Mouse (Mus musculus): ENCODE data around the gene Obp1a. TPM values are rescaled to one million over a fixed set of nuclear protein-coding genes. Genes with fewer than 3 reads are reported as not detected.

Obp1a gene
- total RNA-seq (2014; rRNA removed; ENCODE audit: low replicate concordance) (not detected in 2 replicates), polyA plus RNA-seq (2015; fragmentation: Nextera tagmentation; extraction: Ambion mirVana) (not detected in 2 replicates)

GRCm38 (mm10) chrX:78091274-78091673, at the start of gene Obp1a:
Obp1a (minus strand) TSS chrX:78091374.
- no peaks in the 10 kb centered on the region for H3K4me1 ChIP-seq (ENCODE audit: control insufficient read depth, insufficient read depth)
- TF ChIP-seq EP300 (IDR thresholded peaks at IDR 0.05; ENCODE audit: low read depth) (no peak), CTCF (IDR thresholded peaks at IDR 0.05; ENCODE audit: low read depth) (no peak)
- H3K36me3 ChIP-seq (replicated peaks; ENCODE audit: control insufficient read depth, insufficient read depth, low read length): no peaks in the 10 kb centered on the region
- H3K9me3 ChIP-seq (replicated peaks; ENCODE audit: control insufficient read depth, low read length): no peaks in the 10 kb centered on the region
- H3K4me3 ChIP-seq (ENCODE audit: low read depth, low read length): no peak within 1 kb of the TSS
- no peak within 1 kb of the TSS for H3K9ac ChIP-seq (replicated peaks; ENCODE audit: low read depth, low read length)
- ATAC-seq (ENCODE audit: insufficient read depth, low read depth) (no peak), DNase-seq (ENCODE audit: low spot score) (no peak)
- no peak within 1 kb of the TSS for H3K27ac ChIP-seq (ENCODE audit: low read depth)
- H3K4me2 ChIP-seq (ENCODE audit: low read depth, low read length): no peak within 1 kb of the TSS
- no peaks in the 10 kb centered on the region for H3K27me3 ChIP-seq (ENCODE audit: control insufficient read depth, insufficient read depth, low read length)

GRCm38 (mm10) chrX:78125167-78125566, 34.0 kb upstream of the Obp1a start, which contains the start of gene Gm5938:
Gm5938 (plus strand) TSS chrX:78125467.
- H3K4me2 ChIP-seq (ENCODE audit: low read depth, low read length): no peak within 1 kb of the TSS
- DNase-seq (ENCODE audit: low spot score) (no peak), ATAC-seq (ENCODE audit: insufficient read depth, low read depth) (no peak)
- 43% methylated on average over 1 of the region's 1 CpGs for WGBS
- no peaks in the 10 kb centered on the region for H3K27me3 ChIP-seq (ENCODE audit: control insufficient read depth, insufficient read depth, low read length)
- no peaks in the 10 kb centered on the region for H3K9me3 ChIP-seq (replicated peaks; ENCODE audit: control insufficient read depth, low read length)
- no peak within 1 kb of the TSS for H3K27ac ChIP-seq (ENCODE audit: low read depth)
- H3K9ac ChIP-seq (replicated peaks; ENCODE audit: low read depth, low read length): no peak within 1 kb of the TSS
- H3K36me3 ChIP-seq (replicated peaks; ENCODE audit: control insufficient read depth, insufficient read depth, low read length): no peaks in the 10 kb centered on the region
- H3K4me1 ChIP-seq (ENCODE audit: control insufficient read depth, insufficient read depth): no peaks in the 10 kb centered on the region
- TF ChIP-seq CTCF (IDR thresholded peaks at IDR 0.05; ENCODE audit: low read depth) (no peak), EP300 (IDR thresholded peaks at IDR 0.05; ENCODE audit: low read depth) (no peak)
- no peak within 1 kb of the TSS for H3K4me3 ChIP-seq (ENCODE audit: low read depth, low read length)

Other genes with a start within 250 kb of the Obp1a start
- gene Pbsn, start 237.8 kb downstream of the Obp1a start, total RNA-seq (2014; rRNA removed; ENCODE audit: low replicate concordance): not detected in 2 replicates
- not detected in 2 replicates for gene Pbsn, start 237.8 kb downstream of the Obp1a start, polyA plus RNA-seq (2015; fragmentation: Nextera tagmentation; extraction: Ambion mirVana)
- not detected in 2 replicates for gene Gm14744, start 226.6 kb downstream of the Obp1a start, total RNA-seq (2014; rRNA removed; ENCODE audit: low replicate concordance)
- gene Gm14744, start 226.6 kb downstream of the Obp1a start, polyA plus RNA-seq (2015; fragmentation: Nextera tagmentation; extraction: Ambion mirVana): not detected in 2 replicates
- not detected in 2 replicates for gene 5430402E10Rik, start 166.3 kb downstream of the Obp1a start, total RNA-seq (2014; rRNA removed; ENCODE audit: low replicate concordance)
- not detected in 2 replicates for gene 5430402E10Rik, start 166.3 kb downstream of the Obp1a start, polyA plus RNA-seq (2015; fragmentation: Nextera tagmentation; extraction: Ambion mirVana)
- gene Gm5938, start 34.1 kb upstream of the Obp1a start, total RNA-seq (2014; rRNA removed; ENCODE audit: low replicate concordance): not detected in 2 replicates
- gene Gm5938, start 34.1 kb upstream of the Obp1a start, polyA plus RNA-seq (2015; fragmentation: Nextera tagmentation; extraction: Ambion mirVana): not detected in 2 replicates
- not detected in 2 replicates for gene Obp1b, start 95.4 kb upstream of the Obp1a start, total RNA-seq (2014; rRNA removed; ENCODE audit: low replicate concordance)
- not detected in 2 replicates for gene Obp1b, start 95.4 kb upstream of the Obp1a start, polyA plus RNA-seq (2015; fragmentation: Nextera tagmentation; extraction: Ambion mirVana)
- gene Gm14743, start 154.5 kb upstream of the Obp1a start, total RNA-seq (2014; rRNA removed; ENCODE audit: low replicate concordance): not detected in 2 replicates
- gene Gm14743, start 154.5 kb upstream of the Obp1a start, polyA plus RNA-seq (2015; fragmentation: Nextera tagmentation; extraction: Ambion mirVana): not detected in 2 replicates